Mouse (Mus musculus) T-helper 2 cell (primary cell): Measurements from ENCODE around the gene 5730409E04Rik.

Experiments used
- in situ Hi-C: fragments of 300-600 bp; cut with MboI, MseI; formaldehyde crosslinking; loops from one replicate; pipeline ENCODE4 v1.15.1; 2025; ENCODE audit warnings: high pct_unique_total_duplicates

The 5730409E04Rik gene

GRCm38 (mm10) chr4:126609606-126610181 lies at the start of gene 5730409E04Rik:
TSS of gene 5730409E04Rik (plus strand) at chr4:126609818.
- in situ Hi-C loops, result loop anchor here (5.0 kb wide), 1 partner anchor 123 kb away; no protein-coding TSS in a partner anchor

GRCm38 (mm10) chr4:126563798-126564197 lies 45.8 kb upstream of the 5730409E04Rik start:
- in situ Hi-C loops, result no loop called here

GRCm38 (mm10) chr4:126567243-126567642 lies 42.4 kb upstream of the 5730409E04Rik start:
- in situ Hi-C loops, result no loop called here

- in situ Hi-C loops, result no loop called here
Observed at GRCm38 (mm10) chr4:126569783-126570182, 39.8 kb upstream of the 5730409E04Rik start.

GRCm38 (mm10) chr4:126576281-126576680 lies 33.3 kb upstream of the 5730409E04Rik start:
- in situ Hi-C loops, result no loop called here

- in situ Hi-C loops, result no loop called here
Observed at GRCm38 (mm10) chr4:126577920-126578319, 31.7 kb upstream of the 5730409E04Rik start.

GRCm38 (mm10) chr4:126579077-126579476 lies 30.5 kb upstream of the 5730409E04Rik start:
- in situ Hi-C loops, result no loop called here

- in situ Hi-C loops, result no loop called here
Observed at GRCm38 (mm10) chr4:126585739-126586138, 23.9 kb upstream of the 5730409E04Rik start.

GRCm38 (mm10) chr4:126592039-126592438 lies 17.6 kb upstream of the 5730409E04Rik start:
- in situ Hi-C loops, result no loop called here

GRCm38 (mm10) chr4:126599971-126600754 lies 9.5 kb upstream of the 5730409E04Rik start:
- in situ Hi-C loops, result no loop called here

- in situ Hi-C loops, result no loop called here
Observed at GRCm38 (mm10) chr4:126601597-126602444, 7.8 kb upstream of the 5730409E04Rik start.

- in situ Hi-C loops, result no loop called here
Observed at GRCm38 (mm10) chr4:126602445-126602762, 7.2 kb upstream of the 5730409E04Rik start.

GRCm38 (mm10) chr4:126604141-126604540 lies 5.5 kb upstream of the 5730409E04Rik start:
- in situ Hi-C loops, result no loop called here

GRCm38 (mm10) chr4:126605751-126606150 lies 3.9 kb upstream of the 5730409E04Rik start:
- in situ Hi-C loops, result loop anchor here (5.0 kb wide), 1 partner anchor 127 kb away; no protein-coding TSS in a partner anchor

- in situ Hi-C loops, result no loop called here
Observed at GRCm38 (mm10) chr4:126611991-126612390, 2.4 kb downstream of the 5730409E04Rik start.

GRCm38 (mm10) chr4:126616312-126616711 lies 6.7 kb downstream of the 5730409E04Rik start:
- in situ Hi-C loops, result no loop called here

- in situ Hi-C loops, result loop anchor here (10.0 kb wide), 1 partner anchor 225 kb away; no protein-coding TSS in a partner anchor
Observed at GRCm38 (mm10) chr4:126619691-126620330, 10.2 kb downstream of the 5730409E04Rik start.

GRCm38 (mm10) chr4:126620349-126620874 lies 10.8 kb downstream of the 5730409E04Rik start:
- in situ Hi-C loops, result loop anchor here (10.0 kb wide), 1 partner anchor 224 kb away; no protein-coding TSS in a partner anchor

GRCm38 (mm10) chr4:126627021-126627681 lies 17.5 kb downstream of the 5730409E04Rik start:
- in situ Hi-C loops, result loop anchor here (10.0 kb wide), 1 partner anchor 218 kb away; no protein-coding TSS in a partner anchor

GRCm38 (mm10) chr4:126631922-126632321 lies 22.3 kb downstream of the 5730409E04Rik start:
- in situ Hi-C loops, result no loop called here

- in situ Hi-C loops, result no loop called here
Observed at GRCm38 (mm10) chr4:126632668-126633067, 23.1 kb downstream of the 5730409E04Rik start.
